Mouse (Mus musculus) heart, postnatal 25 days (tissue): ENCODE measurements around the gene Esr1. TPM values are rescaled to one million over a fixed set of nuclear protein-coding genes. Genes with fewer than 3 reads are reported as not detected.
"Not testable (repeated sequence)": the region's sequence is repeated elsewhere in the genome, so short reads cannot be mapped to it uniquely, and the experiment has no call there.

Experiments used
- DNase-seq: peaks from one replicate; pipeline ENCODE4 v3.0.0; 2022; ENCODE audit warnings: low spot score
- intact Hi-C: fragments of 180-260 bp; cut with DNase I; formaldehyde crosslinking; loops from one replicate; pipeline ENCODE4 v1.15.1; 2025
- total RNA-seq, 2 experiments: library from RNA; stranded (reverse); gene quantifications; 2 replicates each; pipeline ENCODE4 v1.2.3; 2021

The Esr1 gene
- total RNA-seq, 2 experiments from 2014 or later, result 0.67 to 0.99 TPM

DNA sequence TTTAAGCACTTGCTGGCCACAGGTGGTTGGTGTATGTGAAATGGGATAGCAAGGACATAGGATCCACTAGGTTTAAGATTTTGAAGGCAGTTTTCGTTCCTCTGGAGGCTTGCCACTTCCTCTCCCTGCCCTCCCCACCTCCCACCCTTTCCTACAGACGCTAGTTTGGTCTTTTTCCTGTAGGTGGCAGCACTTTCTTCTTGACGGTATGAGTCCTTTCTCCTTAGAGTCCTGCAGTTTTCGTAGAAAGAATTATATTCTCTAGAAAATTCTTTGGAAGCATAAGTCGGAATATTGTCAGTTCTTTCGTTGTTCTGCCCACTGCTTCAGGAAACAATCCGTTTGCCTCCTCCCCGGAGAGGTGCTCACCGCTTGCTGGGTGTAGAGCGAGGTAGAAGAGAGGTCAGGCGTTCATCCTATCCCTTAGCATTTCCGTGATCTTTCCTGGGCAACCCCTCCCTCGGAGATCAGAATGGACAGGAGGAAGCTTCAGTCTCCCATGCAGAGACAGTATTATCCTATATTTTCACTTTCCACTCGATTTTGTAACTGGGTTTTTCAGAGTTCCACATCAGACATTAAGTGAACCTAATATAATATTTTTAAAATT, 63.7 kb downstream of the Esr1 start:
- intact Hi-C loops, result loop anchor here (5.0 kb wide), 1 partner anchor 487 kb away; no protein-coding TSS in a partner anchor
- DNase-seq, result not testable (repeated sequence)

DNA sequence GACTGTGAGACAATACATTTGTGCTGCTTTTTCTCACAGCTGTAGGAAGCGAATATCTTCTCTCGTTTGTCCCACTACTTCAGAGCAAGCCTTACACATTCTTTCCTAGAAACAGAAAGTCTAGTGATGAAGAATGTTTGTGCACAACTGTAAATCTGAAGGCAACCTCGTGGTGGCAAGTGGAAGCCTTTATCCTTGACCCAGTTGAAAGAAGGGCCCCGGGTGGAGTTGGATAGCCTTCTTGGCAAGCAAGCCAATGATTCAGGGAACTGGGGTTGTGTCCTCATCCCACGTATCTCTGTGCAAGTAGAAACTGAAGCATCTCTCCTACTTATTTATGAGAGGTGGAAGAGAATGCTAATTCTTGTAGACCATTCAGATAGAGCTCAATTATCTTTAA, 71.7 kb downstream of the Esr1 start:
- no peak for DNase-seq
- intact Hi-C loops, result no loop called here

DNA sequence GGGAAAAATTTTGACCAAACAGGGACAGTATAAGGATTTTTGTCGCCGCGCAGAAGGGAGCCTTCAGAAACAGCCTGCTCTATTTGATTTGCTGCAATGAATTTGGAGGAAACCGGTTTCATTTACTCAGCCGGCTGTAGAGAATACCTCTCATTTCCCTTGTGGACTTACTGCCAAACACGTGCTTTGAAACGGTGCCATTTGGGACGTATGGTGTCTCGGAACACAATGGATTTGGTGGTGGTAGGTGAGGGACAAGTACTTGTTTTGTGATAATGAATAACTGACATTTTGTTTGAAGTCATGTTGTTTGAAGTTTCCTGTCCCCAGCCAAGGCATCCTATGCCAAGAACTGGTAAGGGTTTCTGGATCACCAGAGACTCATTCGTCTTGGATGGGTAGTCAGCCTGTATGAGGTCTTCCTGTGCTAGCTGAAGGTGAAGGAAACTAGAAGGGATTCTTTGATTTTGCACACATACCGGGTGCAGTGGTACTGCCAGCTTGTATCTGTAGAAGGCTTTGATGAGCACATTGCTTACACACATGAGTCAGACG, 72.4 kb downstream of the Esr1 start:
- DNase-seq, result no peak
- intact Hi-C loops, result no loop called here

GRCm38 (mm10) chr10:4694336-4694865, 83.0 kb downstream of the Esr1 start:
- no peak for DNase-seq
- intact Hi-C loops, result no loop called here

GRCm38 (mm10) chr10:4709915-4710314, 98.5 kb downstream of the Esr1 start:
- DNase-seq, result no peak
- intact Hi-C loops, result no loop called here

DNA sequence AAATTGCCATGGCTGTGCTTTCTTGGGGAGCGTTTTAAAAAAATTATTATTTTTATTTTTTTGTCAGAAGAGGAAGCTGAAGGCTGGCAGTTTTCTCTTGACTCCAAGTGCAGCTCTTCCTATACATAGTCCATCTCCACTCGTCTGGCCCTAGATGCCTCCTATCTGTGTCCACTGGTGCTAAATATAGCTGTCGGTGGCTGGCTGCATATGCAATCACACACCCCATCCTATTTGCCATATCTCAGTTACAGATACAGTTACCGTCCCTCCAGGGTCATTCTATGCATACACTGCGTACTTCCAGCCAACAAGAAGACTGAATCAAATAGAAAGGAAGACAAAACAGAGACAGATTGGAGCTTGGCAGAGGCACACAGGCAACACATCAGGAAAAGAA, 100.0 kb downstream of the Esr1 start:
- DNase-seq, result no peak
- intact Hi-C loops, result no loop called here

GRCm38 (mm10) chr10:4712061-4712908, 100.9 kb downstream of the Esr1 start:
- no peak for DNase-seq
- intact Hi-C loops, result no loop called here

DNA sequence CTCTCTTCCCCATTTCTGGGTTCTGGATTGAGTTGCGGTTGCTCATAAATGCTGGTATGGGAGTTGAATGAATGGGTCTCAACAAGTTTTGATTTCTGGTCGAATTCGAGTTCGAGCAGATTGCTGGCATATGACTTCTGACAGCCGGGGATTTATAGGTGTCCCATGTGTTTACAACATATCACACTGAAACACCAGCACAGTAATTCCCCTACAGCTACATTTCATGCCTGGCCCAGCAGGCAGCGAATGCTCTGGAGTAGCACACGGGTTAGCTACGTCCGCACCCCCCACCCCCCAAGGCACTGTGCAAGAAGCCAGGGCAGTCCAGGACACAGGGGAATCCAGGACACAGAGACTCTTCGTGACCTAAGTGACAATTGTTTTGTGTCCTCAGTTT, 102.0 kb downstream of the Esr1 start:
- no peak for DNase-seq
- intact Hi-C loops, result no loop called here

DNA sequence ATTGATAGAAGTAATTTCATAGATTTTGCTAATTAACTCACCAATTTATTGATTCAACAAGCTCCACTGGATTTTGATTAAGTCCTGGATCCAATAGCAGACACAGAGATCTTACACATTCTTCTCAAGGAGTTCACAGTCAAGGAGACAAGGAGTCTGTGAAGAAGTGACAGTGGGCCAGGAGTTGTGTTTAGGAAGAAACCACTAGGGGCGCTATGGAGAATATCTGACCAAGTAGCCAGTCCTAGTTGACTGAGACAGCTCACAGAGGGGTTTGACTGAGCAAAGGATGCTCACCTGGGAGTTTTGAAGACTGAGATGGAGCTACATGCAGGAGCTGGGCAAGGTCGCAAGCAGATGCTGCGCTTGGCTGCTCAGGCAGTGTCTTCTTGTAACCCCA, 113.5 kb downstream of the Esr1 start:
- DNase-seq, result no peak
- intact Hi-C loops, result no loop called here

DNA sequence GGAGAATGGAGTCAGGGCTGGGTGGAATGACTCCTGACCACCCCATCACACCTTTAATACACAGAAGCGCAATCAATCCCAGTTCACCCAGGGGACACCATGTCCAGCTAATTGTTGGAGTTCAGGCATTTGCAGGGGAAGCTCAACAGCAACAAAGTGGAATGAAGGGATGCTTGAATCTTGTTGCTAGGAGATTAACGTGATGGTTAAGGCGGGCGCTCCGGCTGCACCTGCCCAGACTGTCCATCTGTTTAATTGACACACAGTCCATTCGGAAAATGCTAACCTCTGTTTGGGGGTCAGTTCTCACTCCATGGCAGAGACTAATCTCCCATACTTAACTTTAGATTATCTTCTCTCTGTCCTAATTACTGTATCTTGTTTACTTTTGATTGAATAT, 114.7 kb downstream of the Esr1 start:
- no peak for DNase-seq
- intact Hi-C loops, result no loop called here

DNA sequence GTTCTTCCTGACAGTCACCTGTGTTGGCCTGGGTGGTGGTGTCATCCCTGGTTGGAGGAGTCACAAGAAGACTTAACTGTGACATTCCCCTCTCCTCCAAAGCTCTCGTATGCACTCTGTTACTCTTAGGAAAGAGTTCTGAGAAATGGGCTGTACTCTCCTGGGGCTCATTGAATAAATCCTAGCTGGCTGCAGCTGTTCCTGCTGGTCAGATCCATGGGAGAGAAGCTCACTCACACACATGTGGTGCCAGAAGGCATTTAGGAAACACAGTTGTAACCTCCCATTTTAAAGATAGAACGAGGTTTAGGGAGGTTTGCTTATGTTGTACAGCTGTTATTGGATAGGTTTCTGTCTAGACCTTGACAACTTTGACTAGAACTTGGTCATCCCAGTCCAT, 120.9 kb downstream of the Esr1 start:
- intact Hi-C loops, result no loop called here
- no peak for DNase-seq

GRCm38 (mm10) chr10:4733987-4734386, 122.6 kb downstream of the Esr1 start:
- DNase-seq, result no peak
- intact Hi-C loops, result no loop called here

- no peak for DNase-seq
- intact Hi-C loops, result no loop called here
Measured at GRCm38 (mm10) chr10:4734942-4735341, 123.5 kb downstream of the Esr1 start.

DNA sequence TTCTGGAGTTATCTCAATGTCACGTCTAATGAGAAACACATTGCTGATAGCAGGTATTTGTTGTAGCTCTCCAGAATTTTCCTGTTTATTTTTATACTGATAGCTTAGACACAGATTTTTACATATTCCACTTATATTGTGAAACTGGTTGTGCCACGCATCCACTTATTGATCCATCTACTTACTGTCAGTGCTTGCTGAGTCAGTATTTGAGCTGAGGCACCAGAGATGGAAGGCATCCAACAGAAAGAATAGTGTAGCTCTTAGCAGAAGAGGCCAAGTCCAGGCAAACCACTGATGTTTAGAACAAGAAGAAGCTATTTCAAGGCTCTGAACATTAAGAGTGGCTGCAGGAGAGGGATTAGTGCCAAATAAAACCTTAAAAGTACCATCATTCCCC, 126.9 kb downstream of the Esr1 start:
- intact Hi-C loops, result no loop called here
- DNase-seq, result no peak

- DNase-seq, intact Hi-C loops: not testable (repeated sequence)
Measured at GRCm38 (mm10) chr10:4751091-4751490, 139.7 kb downstream of the Esr1 start.

- intact Hi-C loops, result no loop called here
- DNase-seq, result no peak
Measured at GRCm38 (mm10) chr10:4752977-4753376, 141.6 kb downstream of the Esr1 start.

DNA sequence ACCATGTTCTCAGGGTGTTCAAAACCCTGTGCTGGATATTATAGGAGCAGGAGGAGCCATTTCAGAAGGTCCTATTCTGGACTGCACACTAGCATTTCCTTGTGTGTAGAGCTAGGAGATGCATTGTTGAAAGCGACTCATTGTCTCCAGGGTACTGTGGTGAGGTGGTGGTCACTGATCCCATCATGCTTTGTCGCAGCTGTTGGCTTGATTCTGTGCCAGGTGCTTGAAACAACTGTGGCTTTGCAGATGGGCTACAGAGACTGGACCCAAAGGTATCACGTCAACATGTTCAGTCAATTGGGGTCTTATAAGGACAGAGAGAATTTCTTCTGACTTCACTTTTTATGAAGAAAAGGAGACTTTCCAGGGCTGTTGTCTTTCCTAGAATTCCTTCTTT, 164.1 kb downstream of the Esr1 start:
- DNase-seq, result peak; percentile 17
- intact Hi-C loops, result no loop called here

- intact Hi-C loops, result no loop called here
- DNase-seq, result no peak
Measured at GRCm38 (mm10) chr10:4776007-4776713, 164.8 kb downstream of the Esr1 start.

DNA sequence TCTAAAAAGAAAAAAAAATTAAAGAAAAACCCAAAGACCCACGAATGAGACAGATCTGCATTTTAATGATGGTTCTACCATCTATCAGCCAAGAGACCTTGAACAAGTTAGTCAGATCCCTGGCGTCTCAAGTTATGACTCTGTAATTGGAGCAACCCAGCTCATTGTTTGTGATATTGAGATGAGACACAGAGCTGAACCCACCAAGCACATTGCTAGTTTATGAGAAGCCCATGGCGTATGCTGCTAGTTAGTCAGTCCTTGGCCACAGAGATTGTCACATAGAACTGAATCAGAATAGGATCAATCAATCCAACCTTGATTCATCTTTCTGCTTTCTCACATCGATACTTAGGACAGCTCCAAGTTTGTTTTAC, 165.3 kb downstream of the Esr1 start:
- no peak for DNase-seq
- intact Hi-C loops, result no loop called here

DNA sequence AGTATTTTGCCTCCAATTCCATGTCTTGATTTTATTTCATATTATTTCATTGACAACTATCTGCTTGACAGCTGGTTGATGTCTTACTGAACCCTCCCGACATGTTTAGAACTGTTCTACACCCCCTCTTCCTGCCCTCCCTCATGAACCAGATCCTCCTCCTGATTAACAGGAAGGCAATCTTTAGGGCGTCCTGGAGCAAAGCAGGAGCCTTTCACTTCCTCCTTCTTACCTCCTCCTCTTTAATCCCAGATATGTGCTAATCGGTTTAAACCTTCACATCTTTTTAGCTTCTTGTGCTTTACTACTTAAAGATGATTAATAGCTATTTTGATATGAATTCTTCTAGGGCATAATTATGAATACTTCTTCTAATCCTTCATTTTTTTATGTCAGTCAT, 166.6 kb downstream of the Esr1 start:
- intact Hi-C loops, result no loop called here
- no peak for DNase-seq

DNA sequence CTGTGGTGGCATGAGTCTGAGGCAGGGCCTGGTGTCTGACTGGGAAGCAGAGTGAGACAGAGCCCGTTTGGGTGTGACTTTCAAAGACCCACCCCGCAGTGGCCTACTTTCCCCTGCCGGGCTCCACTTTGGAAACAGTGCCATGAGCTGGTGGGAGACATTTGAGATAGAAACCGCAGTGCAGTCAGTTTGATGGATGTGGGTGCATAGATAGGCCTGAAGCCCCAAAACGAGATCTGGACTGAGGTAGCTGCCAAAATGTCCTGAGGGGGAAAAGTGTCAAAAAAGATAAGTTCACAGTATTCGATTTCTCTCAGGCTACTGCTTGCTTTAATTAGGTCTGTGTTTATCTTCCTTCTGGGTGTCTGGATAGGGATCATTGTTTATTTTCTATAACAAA, 169.5 kb downstream of the Esr1 start:
- DNase-seq, result no peak

More for the DNA sequence above, 169.5 kb downstream of the Esr1 start:
- intact Hi-C loops, result no loop called here
